Mouse (Mus musculus): ENCODE results near the gene Slc25a51. TPM values are rescaled to one million over a fixed set of nuclear protein-coding genes. Genes with fewer than 3 reads are reported as not detected.
A peak's percentile ranks its signal among the peaks of the same experiment; 100 is the strongest.

Slc25a51 gene
- 100 to 1,000 TPM; 110 to 111 TPM for total RNA-seq (2021)
- long read RNA-seq, experiment 1, full-length matches to known transcripts: 65 of 67 reads
- long read RNA-seq, experiment 1, partial matches to known transcripts: 0 of 67 reads
- long read RNA-seq, experiment 1, other reads (novel, unspliced or antisense): 2 of 67 reads
- long read RNA-seq, experiment 2, full-length matches to known transcripts: 55 of 55 reads
- long read RNA-seq, experiment 2, partial matches to known transcripts: 0 of 55 reads
- long read RNA-seq, experiment 2, other reads (novel, unspliced or antisense): 0 of 55 reads

DNA sequence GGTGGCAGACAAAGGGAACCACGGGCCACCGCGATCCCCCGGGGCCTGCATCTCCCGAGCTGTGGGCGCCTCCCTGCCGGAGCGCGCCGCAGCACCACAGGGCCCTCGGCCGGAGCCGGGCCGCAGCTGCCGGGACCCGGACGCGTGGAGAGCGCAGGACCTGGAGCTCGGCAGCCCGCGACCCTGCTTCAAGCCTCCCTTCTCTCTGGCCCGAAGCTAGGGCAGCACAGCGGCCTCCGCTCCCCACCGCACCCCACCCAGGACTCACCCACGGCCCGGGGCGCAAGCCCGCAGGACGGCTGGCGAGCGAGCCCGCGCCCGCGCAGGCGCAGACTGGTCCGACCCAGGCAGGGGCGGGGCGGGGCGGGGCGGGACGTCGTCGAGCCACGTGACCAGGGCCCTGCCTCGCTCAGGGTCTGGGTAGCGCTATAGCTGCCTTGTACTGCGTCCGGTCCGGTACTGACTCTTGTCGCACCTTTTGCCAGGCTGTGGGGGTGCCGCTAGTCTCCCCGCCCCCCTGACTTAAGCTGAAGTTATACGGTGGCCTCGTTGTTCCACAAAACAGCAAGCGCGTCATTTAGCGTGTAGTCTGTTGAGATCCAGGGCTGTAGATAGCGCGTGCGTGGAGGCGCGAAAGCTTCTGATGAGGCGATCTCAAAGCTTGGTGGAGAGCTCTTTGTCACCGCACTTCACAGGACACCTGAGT lies at the start of gene Slc25a51:
TSS of gene Slc25a51 (minus strand) at position 340 of the 706 bp plus-strand sequence.
- DNase-seq (ENCODE audit: low spot score in 2 of 2): peak; percentile 82 to 89
- intact Hi-C loops (cut with DNase I): loop anchor here (5.0 kb wide), 1 partner anchor 391 kb away; the partner anchor contains the start of gene Polr1e

- DNase-seq (ENCODE audit: low spot score in 2 of 2): no peak
Measured at GRCm38 (mm10) chr4:45457543-45457942, 49.0 kb upstream of the Slc25a51 start.

DNA sequence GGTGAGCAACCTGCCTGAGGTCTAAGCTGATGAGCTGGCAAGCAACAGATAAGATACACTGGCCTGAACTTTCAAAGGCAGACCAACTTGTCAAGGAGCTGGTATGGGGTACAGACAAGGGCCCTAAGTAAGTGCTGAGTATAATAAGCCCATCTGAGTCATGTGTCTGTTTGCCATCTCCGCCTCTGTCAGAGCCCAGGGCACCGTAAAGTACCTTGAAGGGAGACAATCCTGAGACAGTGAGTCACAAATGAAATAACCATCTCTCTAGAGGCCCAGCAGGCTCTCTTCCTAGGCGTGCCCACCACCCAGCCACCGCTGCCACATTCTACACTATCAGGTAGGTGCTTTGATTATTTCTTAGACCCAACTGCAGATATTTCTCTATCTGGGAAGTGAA lies 46.4 kb upstream of the Slc25a51 start:
- DNase-seq (ENCODE audit: low spot score in 2 of 2): no peak
- intact Hi-C loops (cut with DNase I): no loop called here

More at GRCm38 (mm10) chr4:45457543-45457942, 49.0 kb upstream of the Slc25a51 start:
- intact Hi-C loops (cut with DNase I): no loop called here

DNA sequence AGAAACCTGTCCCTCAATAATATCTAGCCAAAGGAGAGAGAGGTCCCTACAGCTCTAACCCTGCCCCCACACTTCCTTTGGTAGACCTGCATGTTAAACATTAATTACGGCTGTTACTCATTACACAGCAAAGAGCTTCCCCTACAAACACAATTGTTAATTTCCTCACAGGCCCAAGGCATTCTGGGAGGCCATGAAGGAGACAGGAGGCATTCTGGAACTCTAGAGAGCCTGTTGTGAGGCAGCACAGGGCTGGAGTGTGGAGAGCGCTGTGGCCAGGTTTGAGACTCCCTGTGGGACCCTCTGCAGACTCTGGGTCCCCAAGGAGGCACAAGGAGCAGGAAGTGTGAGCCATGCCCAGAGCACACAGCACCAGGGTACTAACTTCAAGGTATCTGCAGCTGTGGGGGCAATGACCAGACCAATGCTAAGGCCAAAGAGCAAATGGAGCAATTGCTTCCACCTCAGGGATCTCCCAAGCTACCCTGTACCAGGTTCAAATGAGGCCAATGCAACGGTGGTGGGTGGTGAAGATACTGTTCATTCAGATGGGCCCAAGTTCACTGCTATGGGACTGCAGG lies 44.8 kb upstream of the Slc25a51 start:
- intact Hi-C loops (cut with DNase I): no loop called here
- DNase-seq (ENCODE audit: low spot score in 2 of 2): no peak

- intact Hi-C loops (cut with DNase I): no loop called here
- peak; percentile 30 to 43 for DNase-seq (ENCODE audit: low spot score in 2 of 2)
Measured at GRCm38 (mm10) chr4:45452569-45453111, 44.1 kb upstream of the Slc25a51 start.

DNA sequence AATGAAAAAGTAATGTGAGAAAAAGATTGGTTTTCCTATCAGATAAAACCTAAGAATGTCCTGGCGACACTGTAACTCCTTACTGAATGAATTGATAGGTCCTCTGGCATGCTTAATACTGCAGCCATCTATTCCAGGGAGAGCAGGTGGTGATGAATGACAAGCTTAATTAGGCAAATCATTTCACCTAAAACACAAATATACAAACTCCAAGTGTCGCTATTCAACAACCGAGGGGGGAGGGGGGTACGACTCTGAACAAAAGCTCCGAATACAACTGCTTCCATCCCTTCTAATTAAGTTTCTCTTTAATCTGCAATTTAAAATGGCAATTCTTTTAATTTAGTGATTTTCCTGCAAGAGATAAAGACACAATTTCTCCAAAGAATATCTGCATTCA lies 40.4 kb upstream of the Slc25a51 start:
- DNase-seq (ENCODE audit: low spot score in 2 of 2): no peak
- intact Hi-C loops (cut with DNase I): no loop called here

- intact Hi-C loops (cut with DNase I): no loop called here
- no peak for DNase-seq (ENCODE audit: low spot score in 2 of 2)
Measured at GRCm38 (mm10) chr4:45448481-45448880, 39.9 kb upstream of the Slc25a51 start.

GRCm38 (mm10) chr4:45447196-45447595 lies 38.6 kb upstream of the Slc25a51 start:
- DNase-seq (ENCODE audit: low spot score in 2 of 2): no peak
- intact Hi-C loops (cut with DNase I): no loop called here

DNA sequence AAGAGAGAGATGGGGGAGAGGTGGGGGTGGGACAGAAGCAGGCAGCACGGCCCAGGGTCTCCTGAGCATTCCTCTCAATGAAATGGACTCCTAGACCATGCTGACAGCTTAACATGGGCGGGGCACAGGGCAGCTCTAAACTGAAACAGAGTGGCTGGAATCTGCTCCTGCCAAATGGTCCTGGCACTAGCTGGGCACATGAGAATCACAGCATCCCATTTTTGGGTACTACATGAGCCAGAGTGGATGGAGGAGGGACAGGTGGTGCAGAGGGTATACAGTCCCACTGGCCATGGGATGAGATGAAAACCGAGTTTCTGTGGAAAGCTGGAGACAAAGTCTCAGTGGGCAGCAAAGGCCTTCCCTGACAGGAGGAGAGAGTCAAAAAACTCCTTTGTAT lies 36.7 kb upstream of the Slc25a51 start:
- intact Hi-C loops (cut with DNase I): no loop called here
- no peak for DNase-seq (ENCODE audit: low spot score in 2 of 2)

DNA sequence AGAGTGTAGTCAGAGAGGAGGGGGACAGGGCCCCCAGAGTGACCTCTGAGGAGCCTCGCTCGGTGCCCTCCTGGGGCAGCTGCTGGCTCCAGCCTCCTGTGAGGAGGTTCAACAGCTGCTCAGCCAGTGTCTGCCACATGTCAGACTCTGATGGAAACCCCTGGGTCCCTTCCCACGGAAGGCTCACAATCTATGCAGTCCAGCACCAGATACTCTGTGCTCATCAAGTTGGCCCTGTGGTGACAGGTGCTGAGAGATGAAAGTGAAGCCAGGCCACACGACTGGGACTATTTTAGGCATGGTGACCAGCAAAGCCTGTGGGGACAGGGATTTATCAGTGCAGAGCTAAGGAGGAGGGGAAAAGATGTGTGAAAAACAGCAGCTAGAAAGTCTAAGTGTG lies 36.2 kb upstream of the Slc25a51 start:
- intact Hi-C loops (cut with DNase I): no loop called here
- DNase-seq (ENCODE audit: low spot score in 2 of 2): no peak

DNA sequence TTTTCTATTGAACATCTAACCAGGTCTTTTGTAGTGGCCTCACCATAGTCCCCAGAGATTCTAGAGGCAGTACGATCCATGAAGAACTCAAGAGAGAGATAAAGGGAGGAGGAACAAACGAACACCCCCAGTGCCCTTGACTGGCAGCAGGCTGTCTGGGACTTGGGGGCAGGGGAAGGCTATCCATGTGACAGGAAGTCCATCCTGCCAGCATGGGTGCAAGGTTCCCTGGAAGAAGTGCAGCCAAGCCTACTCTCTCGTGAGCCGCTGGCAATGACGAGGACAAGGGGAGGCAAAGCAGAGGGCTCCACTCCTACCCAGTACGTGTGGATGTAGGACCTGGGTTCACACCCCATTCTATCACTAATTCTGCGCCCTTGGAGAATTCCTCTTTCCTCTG lies 35.1 kb upstream of the Slc25a51 start:
- intact Hi-C loops (cut with DNase I): no loop called here
- DNase-seq (ENCODE audit: low spot score in 2 of 2): no peak

DNA sequence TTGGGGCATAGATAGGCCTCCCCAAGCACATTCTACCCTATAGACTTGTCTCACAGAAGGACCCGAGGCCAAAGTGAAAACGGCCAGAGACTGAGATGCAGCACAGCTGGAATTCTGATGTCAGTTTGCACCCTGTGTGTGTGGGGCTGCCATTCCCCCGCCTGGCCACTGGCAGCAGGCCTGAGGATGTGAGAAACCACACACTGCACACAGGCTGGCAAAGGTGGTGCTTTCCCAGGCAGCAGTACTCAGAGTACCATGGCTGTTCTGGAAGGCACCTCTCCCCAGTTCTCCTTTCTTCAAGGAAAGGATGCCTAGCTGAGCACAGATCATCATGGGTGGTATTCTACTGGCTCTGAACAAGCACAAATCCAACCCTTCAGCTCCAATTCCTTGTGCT lies 33.7 kb upstream of the Slc25a51 start:
- intact Hi-C loops (cut with DNase I): no loop called here
- DNase-seq (ENCODE audit: low spot score in 2 of 2): no peak

DNA sequence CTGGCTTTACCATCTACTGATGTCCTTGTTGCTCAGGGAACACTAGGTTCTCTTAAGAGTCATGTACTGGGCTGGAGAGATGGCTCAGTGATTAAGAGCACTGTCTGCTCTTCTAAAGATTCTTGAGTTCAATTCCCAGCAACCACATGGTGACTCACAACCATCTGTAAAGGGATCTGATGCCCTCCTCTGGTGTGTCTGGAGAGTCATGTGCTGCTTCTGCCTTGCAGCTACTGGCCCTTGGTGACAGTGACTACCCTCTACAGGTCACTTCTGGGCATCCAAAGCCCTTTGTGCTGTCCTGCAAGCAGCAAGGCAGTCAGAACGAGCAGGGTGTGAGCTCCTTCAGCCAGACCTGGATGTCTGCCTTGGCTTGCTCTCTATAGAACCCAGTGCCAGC lies 33.2 kb upstream of the Slc25a51 start:
- no peak for DNase-seq (ENCODE audit: low spot score in 2 of 2)
- intact Hi-C loops (cut with DNase I): no loop called here

DNA sequence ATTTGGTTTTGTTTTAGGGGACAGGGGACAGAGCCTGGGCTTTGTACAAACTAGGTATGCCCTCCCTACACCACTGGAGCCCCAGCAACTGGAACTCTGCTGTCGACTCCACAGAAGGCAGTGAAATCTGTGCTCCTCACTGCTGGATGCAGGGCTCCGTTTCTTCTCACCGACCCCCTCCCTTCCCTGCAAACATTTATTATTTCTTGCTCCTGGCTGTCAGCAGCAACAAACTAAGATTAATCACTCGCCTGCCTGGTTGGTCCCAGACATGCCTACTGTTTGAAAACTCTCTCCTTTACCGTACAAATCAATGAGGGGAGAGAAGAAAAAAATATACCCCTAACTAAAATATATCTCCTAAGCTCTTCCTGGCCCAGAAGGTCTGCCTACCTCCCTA lies 30.7 kb upstream of the Slc25a51 start:
- DNase-seq (ENCODE audit: low spot score in 2 of 2): no peak
- intact Hi-C loops (cut with DNase I): no loop called here

DNA sequence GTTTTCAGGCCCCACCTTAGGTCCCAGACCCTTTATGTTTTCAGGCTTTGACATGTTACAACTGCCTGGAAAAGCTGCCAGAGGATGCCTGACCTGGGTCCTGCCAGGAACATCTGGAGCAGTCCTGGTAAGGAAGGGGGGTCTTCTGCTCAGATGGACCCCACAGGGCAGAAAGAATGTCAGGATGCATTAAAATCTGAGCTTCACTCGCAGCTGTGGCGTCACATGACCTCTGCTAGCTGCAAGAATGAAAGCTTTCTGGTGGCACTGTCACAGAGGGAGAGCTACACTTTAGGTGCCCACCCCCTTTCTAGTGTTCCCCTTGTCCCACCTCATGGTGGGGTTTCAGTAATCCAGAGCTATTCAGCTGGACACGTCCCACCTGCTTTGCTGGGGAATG lies 28.4 kb upstream of the Slc25a51 start:
- intact Hi-C loops (cut with DNase I): no loop called here
- DNase-seq (ENCODE audit: low spot score in 2 of 2): no peak

DNA sequence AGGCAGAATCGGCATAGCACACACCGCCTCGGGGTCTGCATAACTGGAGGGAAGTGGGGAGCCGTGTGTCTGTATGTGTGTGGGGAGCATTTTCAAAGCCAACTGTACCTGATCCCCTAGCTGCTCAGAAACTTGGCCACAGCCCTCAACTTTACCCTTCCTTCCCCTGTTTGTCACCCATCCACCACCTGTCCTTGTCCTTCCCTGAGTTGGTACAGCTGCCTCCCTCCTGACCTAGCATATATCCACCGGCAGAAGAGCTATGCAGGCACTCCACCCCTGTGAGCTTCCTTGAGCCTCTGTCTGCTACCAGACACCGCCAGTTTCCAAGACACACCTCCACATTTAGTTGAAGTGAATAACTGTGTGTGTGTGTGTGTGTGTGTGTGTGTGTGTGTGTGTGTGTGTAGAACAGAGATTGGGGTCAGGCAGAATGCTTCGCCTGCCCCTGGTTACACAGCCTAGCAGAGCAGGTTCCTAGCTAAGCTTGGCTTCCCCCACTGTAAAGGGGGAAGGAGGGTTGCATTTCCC lies 27.9 kb upstream of the Slc25a51 start:
- DNase-seq (ENCODE audit: low spot score in 2 of 2): no peak
- intact Hi-C loops (cut with DNase I): no loop called here

GRCm38 (mm10) chr4:45435899-45436298 lies 27.3 kb upstream of the Slc25a51 start:
- intact Hi-C loops (cut with DNase I): no loop called here
- DNase-seq (ENCODE audit: low spot score in 2 of 2): no peak

- intact Hi-C loops (cut with DNase I): no loop called here
- DNase-seq (ENCODE audit: low spot score in 2 of 2): no peak
Measured at GRCm38 (mm10) chr4:45434681-45435080, 26.1 kb upstream of the Slc25a51 start.

GRCm38 (mm10) chr4:45434071-45434470 lies 25.5 kb upstream of the Slc25a51 start:
- intact Hi-C loops (cut with DNase I): no loop called here
- DNase-seq (ENCODE audit: low spot score in 2 of 2): no peak

DNA sequence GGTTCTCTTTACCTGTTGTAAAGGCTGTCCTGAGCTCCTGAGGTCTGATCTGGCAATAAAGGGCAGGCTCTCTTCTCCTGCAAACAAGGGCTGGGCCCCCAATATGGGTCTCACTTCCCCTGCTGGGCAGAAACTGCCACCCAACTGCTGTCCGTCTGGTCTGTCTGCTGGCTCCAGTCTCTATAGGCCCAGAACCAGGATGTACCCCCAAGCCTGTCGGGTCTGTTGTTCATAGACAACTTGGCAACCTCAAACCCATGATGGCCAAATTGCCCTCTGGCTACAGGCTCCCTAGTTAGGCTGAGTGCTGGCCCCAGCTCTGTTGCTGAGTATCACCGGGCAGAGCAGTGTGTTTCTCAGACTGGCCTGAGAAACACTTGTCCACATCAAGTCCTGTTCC lies 23.2 kb upstream of the Slc25a51 start:
- intact Hi-C loops (cut with DNase I): no loop called here
- no peak for DNase-seq (ENCODE audit: low spot score in 2 of 2)
